Mouse (Mus musculus): ENCODE data around the gene Gpam. TPM values are rescaled to one million over a fixed set of nuclear protein-coding genes. Genes with fewer than 3 reads are reported as not detected.

The Gpam gene
- polyA plus RNA-seq, 2 experiments: 15.9 to 16.0 TPM

DNA sequence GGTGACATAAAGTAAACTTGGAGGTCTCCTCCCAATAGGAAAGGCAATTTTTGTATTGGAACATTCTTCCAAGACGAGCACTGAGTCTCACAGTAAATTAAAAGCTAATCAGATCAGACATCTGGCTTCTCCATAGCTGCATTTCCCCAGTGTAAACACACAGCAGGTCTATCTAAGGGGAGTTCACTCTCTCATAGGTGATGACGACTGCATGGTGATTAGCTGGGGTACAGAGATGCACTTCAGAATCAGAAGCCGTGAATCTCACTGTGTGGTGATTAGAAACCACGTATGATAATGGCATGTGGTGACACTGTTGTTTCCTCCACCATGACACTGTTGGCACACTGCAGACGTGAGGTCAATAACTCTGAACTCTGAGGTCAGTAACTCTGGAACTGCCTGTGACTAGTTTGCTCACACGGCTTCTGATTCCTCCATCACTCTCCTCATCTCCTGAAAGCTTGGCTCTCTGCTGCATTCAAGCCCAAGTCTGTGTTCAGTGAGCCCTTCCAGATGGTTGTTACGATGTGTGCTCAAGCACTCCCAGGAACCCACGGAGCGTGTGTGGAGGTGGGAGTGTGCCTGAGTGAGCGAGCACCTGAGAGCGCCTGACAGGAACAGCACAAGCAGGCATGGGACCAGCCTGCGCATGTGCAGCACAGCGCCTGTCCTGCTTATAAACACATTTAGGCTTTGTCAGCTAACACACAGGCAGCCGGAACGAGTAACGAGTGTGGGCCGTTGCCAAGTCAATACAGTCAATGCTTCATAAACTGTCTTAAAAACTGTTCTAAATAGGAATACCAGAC lies 35.2 kb downstream of the Gpam start:
- Histone ChIP-seq H3K27ac (replicated peaks; ENCODE audit: low read depth, low read length) (no peak overlapping the region), H3K27me3 (ENCODE audit: control insufficient read depth, insufficient read depth, low read length) (no peaks in the 10 kb centered on the region), H3K36me3 (ENCODE audit: control insufficient read depth, insufficient read depth, low read length) (peaks cover 55% of the 10 kb centered on the region), H3K9me3 (ENCODE audit: control insufficient read depth, low read length) (no peaks in the 10 kb centered on the region), H3K4me2 (replicated peaks; ENCODE audit: low read depth, low read length, severe bottlenecking) (no peak overlapping the region), H3K4me3 (replicated peaks; ENCODE audit: low read length) (no peak overlapping the region), H3K4me1 (ENCODE audit: control insufficient read depth, insufficient read depth, low read length) (no peaks in the 10 kb centered on the region), H3K9ac (ENCODE audit: low read depth, low read length, severe bottlenecking) (no peak overlapping the region)
- DNase-seq (ENCODE audit: low spot score) (no peak), ATAC-seq (ENCODE audit: low FRiP score, low read depth) (no peak)
- 77% methylated on average over 17 of the region's 17 CpGs for WGBS
- no peak for TF ChIP-seq POLR2A (IDR thresholded peaks at IDR 0.05; ENCODE audit: borderline replicate concordance, extremely low read depth, insufficient read depth, insufficient read length)

DNA sequence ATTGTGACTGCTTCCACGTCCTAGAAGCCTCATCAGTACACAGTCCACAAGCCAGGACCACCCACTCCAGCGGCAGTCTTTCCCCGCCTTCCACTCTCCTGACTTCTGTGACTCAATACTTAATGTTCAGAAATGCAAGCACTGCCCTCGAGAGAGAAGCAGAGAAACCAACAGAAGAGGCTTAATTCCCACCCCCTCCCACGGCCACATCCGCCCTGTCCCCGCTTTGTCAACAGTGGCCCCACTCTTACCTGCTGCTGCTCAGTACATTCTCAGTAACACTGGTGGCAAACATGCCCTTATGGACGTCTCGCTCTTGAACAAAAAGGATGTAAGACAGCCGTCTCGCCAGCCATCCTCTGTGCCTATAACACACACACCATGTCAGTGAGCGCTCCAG lies 36.2 kb downstream of the Gpam start:
- H3K9ac ChIP-seq (ENCODE audit: low read depth, low read length, severe bottlenecking): no peak overlapping the region

DNA sequence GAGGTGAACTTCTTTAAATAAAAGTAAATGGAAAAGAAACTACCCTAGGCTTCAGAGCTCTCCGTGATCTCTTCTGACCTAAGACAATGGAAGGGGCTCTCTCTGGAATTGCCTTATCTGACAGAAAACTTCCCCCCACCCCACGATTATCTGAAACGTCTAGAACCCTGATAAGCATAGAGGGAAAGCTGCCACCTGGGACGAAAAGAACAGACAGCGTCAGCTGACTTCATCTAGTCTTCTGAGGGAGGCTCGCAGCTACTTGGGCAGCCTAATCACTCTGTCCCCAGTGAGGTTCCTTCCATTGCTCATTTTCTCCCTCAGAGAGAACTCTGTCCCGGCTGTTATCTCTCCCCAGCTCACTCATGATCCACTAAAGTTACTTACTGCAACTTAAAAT lies 36.9 kb downstream of the Gpam start:
- no peak for ATAC-seq (ENCODE audit: low FRiP score, low read depth)
- no peaks in the 10 kb centered on the region for H3K9me3 ChIP-seq (ENCODE audit: control insufficient read depth, low read length)
- no peaks in the 10 kb centered on the region for H3K4me1 ChIP-seq (ENCODE audit: control insufficient read depth, insufficient read depth, low read length)
- WGBS: 81% methylated on average over 7 of the region's 7 CpGs
- TF ChIP-seq POLR2A (IDR thresholded peaks at IDR 0.05; ENCODE audit: borderline replicate concordance, extremely low read depth, insufficient read depth, insufficient read length): no peak
- H3K27ac ChIP-seq (replicated peaks; ENCODE audit: low read depth, low read length): no peak overlapping the region
- no peak overlapping the region for H3K9ac ChIP-seq (ENCODE audit: low read depth, low read length, severe bottlenecking)
- no peak overlapping the region for H3K4me3 ChIP-seq (replicated peaks; ENCODE audit: low read length)
- no peak overlapping the region for H3K4me2 ChIP-seq (replicated peaks; ENCODE audit: low read depth, low read length, severe bottlenecking)
- H3K27me3 ChIP-seq (ENCODE audit: control insufficient read depth, insufficient read depth, low read length): no peaks in the 10 kb centered on the region
- H3K36me3 ChIP-seq (ENCODE audit: control insufficient read depth, insufficient read depth, low read length): peaks cover 68% of the 10 kb centered on the region
- no peak for DNase-seq (ENCODE audit: low spot score)

More for the DNA sequence above, 36.2 kb downstream of the Gpam start:
- ATAC-seq (ENCODE audit: low FRiP score, low read depth): no peak
- Histone ChIP-seq H3K4me2 (replicated peaks; ENCODE audit: low read depth, low read length, severe bottlenecking) (no peak overlapping the region), H3K36me3 (ENCODE audit: control insufficient read depth, insufficient read depth, low read length) (peaks cover 60% of the 10 kb centered on the region), H3K4me1 (ENCODE audit: control insufficient read depth, insufficient read depth, low read length) (no peaks in the 10 kb centered on the region), H3K27ac (replicated peaks; ENCODE audit: low read depth, low read length) (no peak overlapping the region), H3K9me3 (ENCODE audit: control insufficient read depth, low read length) (no peaks in the 10 kb centered on the region), H3K4me3 (replicated peaks; ENCODE audit: low read length) (no peak overlapping the region), H3K27me3 (ENCODE audit: control insufficient read depth, insufficient read depth, low read length) (no peaks in the 10 kb centered on the region)
- no peak for TF ChIP-seq POLR2A (IDR thresholded peaks at IDR 0.05; ENCODE audit: borderline replicate concordance, extremely low read depth, insufficient read depth, insufficient read length)
- DNase-seq (ENCODE audit: low spot score): no peak
- WGBS: 91% methylated on average over 12 of the region's 12 CpGs

DNA sequence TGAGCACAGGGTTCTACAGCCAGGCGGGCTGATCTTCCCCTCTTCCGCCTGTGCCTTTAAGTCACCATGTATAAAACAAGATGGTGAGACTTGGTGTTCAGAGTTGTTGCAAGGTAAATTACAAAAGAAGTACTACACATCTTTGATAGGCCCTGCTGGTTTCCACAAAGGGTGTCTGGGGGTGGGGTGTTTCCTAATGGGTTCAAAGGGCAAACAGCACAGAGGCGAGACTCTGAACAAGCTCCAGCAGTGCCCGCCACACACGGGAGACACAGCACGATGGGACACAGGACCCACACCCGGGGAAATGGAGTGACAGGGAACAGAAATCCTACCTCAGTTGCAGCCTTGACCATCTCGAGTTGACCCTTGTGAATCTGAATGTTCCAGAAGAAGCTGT lies 39.3 kb downstream of the Gpam start:
- no peaks in the 10 kb centered on the region for H3K27me3 ChIP-seq (ENCODE audit: control insufficient read depth, insufficient read depth, low read length)
- no peak for TF ChIP-seq POLR2A (IDR thresholded peaks at IDR 0.05; ENCODE audit: borderline replicate concordance, extremely low read depth, insufficient read depth, insufficient read length)
- H3K36me3 ChIP-seq (ENCODE audit: control insufficient read depth, insufficient read depth, low read length): peaks cover 88% of the 10 kb centered on the region
- no peaks in the 10 kb centered on the region for H3K4me1 ChIP-seq (ENCODE audit: control insufficient read depth, insufficient read depth, low read length)
- no peak overlapping the region for H3K4me3 ChIP-seq (replicated peaks; ENCODE audit: low read length)
- H3K9ac ChIP-seq (ENCODE audit: low read depth, low read length, severe bottlenecking): no peak overlapping the region
- DNase-seq (ENCODE audit: low spot score): no peak
- H3K27ac ChIP-seq (replicated peaks; ENCODE audit: low read depth, low read length): no peak overlapping the region
- WGBS: 88% methylated on average over 8 of the region's 8 CpGs
- H3K4me2 ChIP-seq (replicated peaks; ENCODE audit: low read depth, low read length, severe bottlenecking): no peak overlapping the region
- H3K9me3 ChIP-seq (ENCODE audit: control insufficient read depth, low read length): no peaks in the 10 kb centered on the region
- no peak for ATAC-seq (ENCODE audit: low FRiP score, low read depth)

DNA sequence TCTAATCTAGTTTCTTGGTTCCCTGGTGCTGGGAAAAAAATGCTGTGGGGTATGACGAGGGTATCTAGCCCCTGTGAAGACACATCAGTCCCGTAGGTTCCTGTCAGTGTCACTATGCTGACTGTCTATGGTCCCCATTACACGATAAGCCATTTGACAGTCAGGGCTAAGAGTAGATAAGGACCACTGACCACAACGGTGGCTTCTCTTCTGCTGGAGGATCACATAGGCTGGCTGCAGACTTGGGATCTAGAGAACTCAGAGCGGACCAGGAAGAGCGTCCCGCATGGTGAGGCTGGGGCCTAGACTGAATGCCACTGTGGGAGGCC lies 41.2 kb downstream of the Gpam start:
- no peak for DNase-seq (ENCODE audit: low spot score)
- no peaks in the 10 kb centered on the region for H3K27me3 ChIP-seq (ENCODE audit: control insufficient read depth, insufficient read depth, low read length)
- WGBS: 91% methylated on average over 7 of the region's 7 CpGs
- no peak overlapping the region for H3K4me2 ChIP-seq (replicated peaks; ENCODE audit: low read depth, low read length, severe bottlenecking)
- H3K27ac ChIP-seq (replicated peaks; ENCODE audit: low read depth, low read length): no peak overlapping the region
- H3K9me3 ChIP-seq (ENCODE audit: control insufficient read depth, low read length): no peaks in the 10 kb centered on the region
- H3K9ac ChIP-seq (ENCODE audit: low read depth, low read length, severe bottlenecking): no peak overlapping the region
- no peak overlapping the region for H3K4me3 ChIP-seq (replicated peaks; ENCODE audit: low read length)
- ATAC-seq (ENCODE audit: low FRiP score, low read depth): no peak
- peaks cover 96% of the 10 kb centered on the region for H3K36me3 ChIP-seq (ENCODE audit: control insufficient read depth, insufficient read depth, low read length)
- H3K4me1 ChIP-seq (ENCODE audit: control insufficient read depth, insufficient read depth, low read length): no peaks in the 10 kb centered on the region
- no peak for TF ChIP-seq POLR2A (IDR thresholded peaks at IDR 0.05; ENCODE audit: borderline replicate concordance, extremely low read depth, insufficient read depth, insufficient read length)
